Mouse (Mus musculus): ENCODE data around the gene Mctp1. TPM values are rescaled to one million over a fixed set of nuclear protein-coding genes. Genes with fewer than 3 reads are reported as not detected.

The Mctp1 gene
- polyA plus RNA-seq, 1 experiment = 2.2 TPM

- H3K36me3 ChIP-seq (replicated peaks; ENCODE audit: low read length) = peaks cover 38% of the 10 kb centered on the region
- no peak for TF ChIP-seq FLI1 (IDR thresholded peaks at IDR 0.05; ENCODE audit: low read length)
- TF ChIP-seq GATA1 (IDR thresholded peaks at IDR 0.05; ENCODE audit: borderline replicate concordance, low read length) = no peak
- H3K4me3 ChIP-seq (replicated peaks) = no peak overlapping the region
- no peaks in the 10 kb centered on the region for H3K9me3 ChIP-seq
- no peaks in the 10 kb centered on the region for H3K27me3 ChIP-seq (replicated peaks)
- H3K4me1 ChIP-seq = no peaks in the 10 kb centered on the region
Observed at GRCm38 (mm10) chr13:76802051-76802728, 417.9 kb downstream of the Mctp1 start.

- Histone ChIP-seq H3K4me3 (replicated peaks) (no peak overlapping the region), H3K36me3 (replicated peaks; ENCODE audit: low read length) (peaks cover 38% of the 10 kb centered on the region), H3K27me3 (replicated peaks) (no peaks in the 10 kb centered on the region), H3K9me3 (no peaks in the 10 kb centered on the region), H3K4me1 (no peaks in the 10 kb centered on the region)
- TF ChIP-seq FLI1 (IDR thresholded peaks at IDR 0.05; ENCODE audit: low read length) = no peak
- no peak for TF ChIP-seq GATA1 (IDR thresholded peaks at IDR 0.05; ENCODE audit: borderline replicate concordance, low read length)
Observed at GRCm38 (mm10) chr13:76802926-76803325, 418.6 kb downstream of the Mctp1 start.

- Histone ChIP-seq H3K4me1 (no peaks in the 10 kb centered on the region), H3K36me3 (replicated peaks; ENCODE audit: low read length) (peaks cover 38% of the 10 kb centered on the region), H3K27me3 (replicated peaks) (no peaks in the 10 kb centered on the region), H3K4me3 (replicated peaks) (no peak overlapping the region), H3K9me3 (no peaks in the 10 kb centered on the region)
- TF ChIP-seq GATA1 (IDR thresholded peaks at IDR 0.05; ENCODE audit: borderline replicate concordance, low read length) (no peak), FLI1 (IDR thresholded peaks at IDR 0.05; ENCODE audit: low read length) (no peak)
Observed at GRCm38 (mm10) chr13:76803799-76804198, 419.5 kb downstream of the Mctp1 start.

- Histone ChIP-seq H3K9me3 (no peaks in the 10 kb centered on the region), H3K4me1 (no peaks in the 10 kb centered on the region), H3K4me3 (replicated peaks) (no peak overlapping the region), H3K27me3 (replicated peaks) (no peaks in the 10 kb centered on the region), H3K36me3 (replicated peaks; ENCODE audit: low read length) (peaks cover 29% of the 10 kb centered on the region)
- TF ChIP-seq FLI1 (IDR thresholded peaks at IDR 0.05; ENCODE audit: low read length) (no peak), GATA1 (IDR thresholded peaks at IDR 0.05; ENCODE audit: borderline replicate concordance, low read length) (no peak)
Observed at GRCm38 (mm10) chr13:76808871-76809390, 424.6 kb downstream of the Mctp1 start.

GRCm38 (mm10) chr13:76809802-76810201 lies 425.5 kb downstream of the Mctp1 start:
- no peaks in the 10 kb centered on the region for H3K27me3 ChIP-seq (replicated peaks)
- peaks cover 24% of the 10 kb centered on the region for H3K36me3 ChIP-seq (replicated peaks; ENCODE audit: low read length)
- H3K4me1 ChIP-seq = no peaks in the 10 kb centered on the region
- H3K9me3 ChIP-seq = no peaks in the 10 kb centered on the region
- no peak for TF ChIP-seq GATA1 (IDR thresholded peaks at IDR 0.05; ENCODE audit: borderline replicate concordance, low read length)
- TF ChIP-seq FLI1 (IDR thresholded peaks at IDR 0.05; ENCODE audit: low read length) = no peak
- no peak overlapping the region for H3K4me3 ChIP-seq (replicated peaks)

- no peaks in the 10 kb centered on the region for H3K27me3 ChIP-seq (replicated peaks)
- H3K9me3 ChIP-seq = no peaks in the 10 kb centered on the region
- peaks cover 19% of the 10 kb centered on the region for H3K36me3 ChIP-seq (replicated peaks; ENCODE audit: low read length)
- H3K4me3 ChIP-seq (replicated peaks) = no peak overlapping the region
- H3K4me1 ChIP-seq = no peaks in the 10 kb centered on the region
- no peak for TF ChIP-seq FLI1 (IDR thresholded peaks at IDR 0.05; ENCODE audit: low read length)
- no peak for TF ChIP-seq GATA1 (IDR thresholded peaks at IDR 0.05; ENCODE audit: borderline replicate concordance, low read length)
Observed at GRCm38 (mm10) chr13:76810496-76810939, 426.2 kb downstream of the Mctp1 start.

- Histone ChIP-seq H3K27me3 (replicated peaks) (no peaks in the 10 kb centered on the region), H3K4me3 (replicated peaks) (no peak overlapping the region), H3K36me3 (replicated peaks; ENCODE audit: low read length) (peaks cover 30% of the 10 kb centered on the region), H3K4me1 (no peaks in the 10 kb centered on the region), H3K9me3 (no peaks in the 10 kb centered on the region)
- TF ChIP-seq GATA1 (IDR thresholded peaks at IDR 0.05; ENCODE audit: borderline replicate concordance, low read length) (no peak), FLI1 (IDR thresholded peaks at IDR 0.05; ENCODE audit: low read length) (no peak)
Observed at GRCm38 (mm10) chr13:76823083-76823482, 438.7 kb downstream of the Mctp1 start.

GRCm38 (mm10) chr13:76824932-76825694 lies 440.8 kb downstream of the Mctp1 start:
- no peaks in the 10 kb centered on the region for H3K9me3 ChIP-seq
- no peak overlapping the region for H3K4me3 ChIP-seq (replicated peaks)
- H3K36me3 ChIP-seq (replicated peaks; ENCODE audit: low read length) = peaks cover 42% of the 10 kb centered on the region
- no peaks in the 10 kb centered on the region for H3K4me1 ChIP-seq
- TF ChIP-seq GATA1 (IDR thresholded peaks at IDR 0.05; ENCODE audit: borderline replicate concordance, low read length) (no peak), FLI1 (IDR thresholded peaks at IDR 0.05; ENCODE audit: low read length) (no peak)
- H3K27me3 ChIP-seq (replicated peaks) = no peaks in the 10 kb centered on the region

- Histone ChIP-seq H3K4me1 (no peaks in the 10 kb centered on the region), H3K4me3 (replicated peaks) (no peak overlapping the region), H3K36me3 (replicated peaks; ENCODE audit: low read length) (peaks cover 42% of the 10 kb centered on the region), H3K9me3 (no peaks in the 10 kb centered on the region), H3K27me3 (replicated peaks) (no peaks in the 10 kb centered on the region)
- no peak for TF ChIP-seq GATA1 (IDR thresholded peaks at IDR 0.05; ENCODE audit: borderline replicate concordance, low read length)
- no peak for TF ChIP-seq FLI1 (IDR thresholded peaks at IDR 0.05; ENCODE audit: low read length)
Observed at GRCm38 (mm10) chr13:76827738-76828137, 443.4 kb downstream of the Mctp1 start.

- Histone ChIP-seq H3K4me3 (replicated peaks) (no peak overlapping the region), H3K4me1 (no peaks in the 10 kb centered on the region), H3K27me3 (replicated peaks) (no peaks in the 10 kb centered on the region), H3K36me3 (replicated peaks; ENCODE audit: low read length) (peaks cover 26% of the 10 kb centered on the region), H3K9me3 (no peaks in the 10 kb centered on the region)
- TF ChIP-seq FLI1 (IDR thresholded peaks at IDR 0.05; ENCODE audit: low read length) (no peak), GATA1 (IDR thresholded peaks at IDR 0.05; ENCODE audit: borderline replicate concordance, low read length) (no peak)
Observed at GRCm38 (mm10) chr13:76838031-76838430, 453.7 kb downstream of the Mctp1 start.
